Mouse (Mus musculus) hindbrain, embryonic 14.5 days (tissue): ENCODE measurements around the gene Sec14l4. TPM values are rescaled to one million over a fixed set of nuclear protein-coding genes. Genes with fewer than 3 reads are reported as not detected.
"Not testable (repeated sequence)": the region's sequence is repeated elsewhere in the genome, so short reads cannot be mapped to it uniquely, and the experiment has no call there.

Source experiments
- ATAC-seq: fragments of 200-750 bp; cut with Nextera tagmentation; 2 replicates; pipeline ENCODE4 v1.8.0; 2017; ENCODE audit warnings: moderate number of reproducible peaks, mild to moderate bottlenecking, moderate TSS enrichment, moderate library complexity; ENCODE audit not compliant: low FRiP score
- DNase-seq: peaks from one replicate; pipeline ENCODE4 v3.0.0-alpha.2; 2015; ENCODE audit warnings: low spot score
- H3K27ac ChIP-seq: fragments of 300-500 bp; sonication (generic); 2 replicates; pipeline ENCODE4 v1.5.1; 2014; ENCODE audit warnings: mild to moderate bottlenecking, moderate library complexity
- H3K27me3 ChIP-seq: fragments of 300-500 bp; sonication (generic); 2 replicates; pipeline ENCODE4 v1.6.1; 2014; ENCODE audit warnings: mild to moderate bottlenecking, low read length, mixed read lengths; ENCODE audit not compliant: control insufficient read depth, insufficient read depth
- H3K36me3 ChIP-seq: fragments of 300-500 bp; sonication (generic); replicated peaks from 2 replicates; pipeline ENCODE4 v1.6.1; 2014; ENCODE audit not compliant: control insufficient read depth, insufficient read depth
- H3K4me1 ChIP-seq: fragments of 300-500 bp; sonication (generic); replicated peaks from 2 replicates; pipeline ENCODE4 v1.6.1; 2014; ENCODE audit warnings: antibody characterized with exemption, low read length, mixed read lengths; ENCODE audit not compliant: control insufficient read depth, insufficient read depth
- H3K4me2 ChIP-seq: fragments of 300-500 bp; sonication (generic); replicated peaks from 2 replicates; pipeline ENCODE4 v1.6.1; 2014; ENCODE audit warnings: mild to moderate bottlenecking, moderate library complexity
- H3K4me3 ChIP-seq: fragments of 300-500 bp; sonication (generic); replicated peaks from 2 replicates; pipeline ENCODE4 v1.5.1; 2014; ENCODE audit warnings: mild to moderate bottlenecking, low read length
- H3K9ac ChIP-seq: fragments of 300-500 bp; sonication (generic); 2 replicates; pipeline ENCODE4 v1.6.1; 2014
- H3K9me3 ChIP-seq: fragments of 300-500 bp; sonication (generic); 2 replicates; pipeline ENCODE4 v1.6.1; 2016; ENCODE audit warnings: low read length; ENCODE audit not compliant: control insufficient read depth
- WGBS: fragments of 180-500 bp; shearing (Covaris S2); extraction: QIAGEN DNeasy Blood & Tissue Kit; methylation state at CpG from one replicate; pipeline ENCODE4 v1.1.7; 2014; 5-methylcytosine and 5-hydroxymethylcytosine counted together
- polyA plus RNA-seq: library from polyadenylated mRNA; unstranded; fragments of >200 nt; fragmentation: Nextera tagmentation; extraction: Ambion mirVana; gene quantifications from 2 replicates; pipeline ENCODE4 v1.2.1, GENCODE M21; 2014

The Sec14l4 gene
- polyA plus RNA-seq, 1 experiment from 2014 or later, result not detected

DNA sequence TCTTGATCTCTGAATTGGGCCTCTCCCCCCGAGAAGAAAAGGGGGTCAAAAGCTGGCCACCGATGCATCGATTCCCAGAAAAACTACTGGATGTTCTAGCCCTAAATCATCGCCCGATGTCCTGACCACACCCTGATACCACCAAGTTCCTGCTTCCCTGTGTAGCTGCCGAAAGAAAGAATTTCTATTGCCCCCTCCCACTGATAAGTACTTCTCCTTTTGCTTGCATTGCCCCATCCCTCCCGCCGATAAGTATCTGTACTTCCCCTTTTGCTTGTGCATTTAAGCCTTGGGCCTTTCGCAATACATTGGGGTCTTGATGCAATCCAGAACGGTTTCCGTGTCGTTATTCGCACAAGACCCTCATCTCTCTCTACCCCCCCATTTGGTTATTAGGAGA lies 9.2 kb upstream of the Sec14l4 start:
- H3K4me3 ChIP-seq, H3K4me2 ChIP-seq, H3K4me1 ChIP-seq, H3K9me3 ChIP-seq, H3K36me3 ChIP-seq, ATAC-seq, H3K27me3 ChIP-seq, H3K9ac ChIP-seq, H3K27ac ChIP-seq, DNase-seq: not testable (repeated sequence)
- WGBS, result 95% methylated on average over 13 of the region's 13 CpGs

DNA sequence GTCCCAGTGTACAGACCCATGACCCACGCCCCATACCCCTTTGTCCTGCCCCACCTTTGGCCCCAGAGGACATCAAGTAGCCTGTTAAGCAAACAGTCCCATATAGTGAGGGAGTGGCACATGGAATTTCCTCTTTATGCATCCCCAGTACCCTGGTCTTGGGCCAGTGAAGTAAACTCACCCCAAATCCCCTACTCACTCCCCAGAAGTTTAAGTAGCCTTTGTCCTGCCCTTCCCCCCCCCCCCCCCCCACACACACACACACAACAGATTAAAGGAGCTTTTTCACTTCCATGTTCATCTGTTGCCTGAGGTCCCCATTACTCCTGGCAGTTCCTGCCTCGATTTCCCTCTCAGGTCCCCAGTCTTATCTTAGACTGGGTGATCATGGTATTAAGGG lies 7.9 kb upstream of the Sec14l4 start:
- no peak for ATAC-seq
- H3K9me3 ChIP-seq, result no peaks in the 10 kb centered on the region
- 87% methylated on average over 2 of the region's 2 CpGs for WGBS

DNA sequence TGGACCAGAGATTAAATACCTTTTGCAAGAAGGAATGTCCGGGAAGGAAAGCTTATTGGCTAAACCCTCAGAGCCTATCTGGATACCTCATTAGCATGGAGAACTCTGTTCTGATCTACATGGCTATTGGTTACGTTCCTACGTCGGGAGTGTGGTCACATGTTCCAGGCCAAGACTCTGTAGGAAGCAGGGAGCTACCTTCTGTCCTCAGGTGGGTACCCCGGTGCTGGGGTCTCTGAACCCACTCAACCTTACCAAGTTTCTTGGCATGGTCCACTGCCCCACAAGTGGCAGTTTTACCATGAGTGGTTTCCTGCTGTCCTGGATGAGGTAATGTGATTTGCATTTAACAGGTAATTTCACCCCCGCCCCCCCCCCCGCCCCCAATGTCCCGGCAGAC lies 4.2 kb upstream of the Sec14l4 start:
- DNase-seq (no peak), ATAC-seq (no peak)
- Histone ChIP-seq H3K4me3 (no peak overlapping the region), H3K9me3 (no peaks in the 10 kb centered on the region), H3K36me3 (no peaks in the 10 kb centered on the region), H3K4me2 (no peak overlapping the region), H3K27me3 (no peaks in the 10 kb centered on the region), H3K4me1 (no peaks in the 10 kb centered on the region), H3K27ac (no peak overlapping the region), H3K9ac (no peak overlapping the region)
- WGBS, result 86% methylated on average over 8 of the region's 8 CpGs

More for the DNA sequence above, 7.9 kb upstream of the Sec14l4 start:
- no peaks in the 10 kb centered on the region for H3K36me3 ChIP-seq
- H3K4me3 ChIP-seq, result no peak overlapping the region
- no peak overlapping the region for H3K4me2 ChIP-seq
- DNase-seq, result no peak
- no peaks in the 10 kb centered on the region for H3K4me1 ChIP-seq
- no peak overlapping the region for H3K9ac ChIP-seq
- H3K27ac ChIP-seq, result no peak overlapping the region
- no peaks in the 10 kb centered on the region for H3K27me3 ChIP-seq

DNA sequence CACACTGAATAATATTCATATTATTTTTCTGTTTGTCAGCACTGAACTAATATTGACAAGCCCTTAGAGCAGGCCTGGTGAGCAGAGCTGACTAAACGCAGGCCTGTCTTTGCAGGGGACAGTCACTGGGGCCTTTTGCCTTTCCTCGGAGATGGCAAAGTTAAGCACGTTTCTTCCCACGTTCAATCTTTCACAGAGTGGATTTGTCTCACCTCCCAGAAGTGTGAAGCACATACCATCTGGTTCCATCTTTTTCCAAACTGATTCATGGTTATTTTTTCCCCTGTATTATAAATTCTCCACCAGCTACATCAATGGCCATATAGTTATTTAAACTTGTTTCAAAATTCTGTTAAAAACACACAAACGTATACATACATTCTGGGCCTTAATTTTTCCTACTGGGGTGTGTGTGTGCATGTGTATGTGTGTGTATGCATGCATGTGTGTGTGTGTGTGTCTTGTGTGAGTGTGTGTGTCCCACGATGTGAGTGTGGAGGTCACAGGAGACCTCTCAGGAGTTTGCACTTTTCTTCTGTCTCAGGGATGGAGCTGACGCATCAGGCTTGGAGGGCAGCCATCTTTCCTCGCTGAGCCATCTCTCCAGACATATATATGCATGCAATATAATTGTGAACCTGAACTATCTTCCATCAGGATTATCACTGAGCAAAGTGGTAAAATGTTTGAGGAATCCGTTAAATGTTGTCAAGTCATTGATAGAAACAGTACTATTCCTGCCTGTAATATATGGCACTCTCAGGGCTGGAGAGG lies 3.5 kb upstream of the Sec14l4 start:
- ATAC-seq (no peak), DNase-seq (no peak)
- H3K4me1 ChIP-seq, result no peaks in the 10 kb centered on the region
- no peak overlapping the region for H3K4me3 ChIP-seq
- 85% methylated on average over 9 of the region's 9 CpGs for WGBS
- 0 out of 2 replicates have a peak, but pooled peaks cover under 1% of the 10 kb centered on the region for H3K27me3 ChIP-seq
- H3K9ac ChIP-seq, result no peak overlapping the region
- no peak overlapping the region for H3K27ac ChIP-seq
- H3K4me2 ChIP-seq, result no peak overlapping the region
- no peaks in the 10 kb centered on the region for H3K36me3 ChIP-seq
- H3K9me3 ChIP-seq, result no peaks in the 10 kb centered on the region

DNA sequence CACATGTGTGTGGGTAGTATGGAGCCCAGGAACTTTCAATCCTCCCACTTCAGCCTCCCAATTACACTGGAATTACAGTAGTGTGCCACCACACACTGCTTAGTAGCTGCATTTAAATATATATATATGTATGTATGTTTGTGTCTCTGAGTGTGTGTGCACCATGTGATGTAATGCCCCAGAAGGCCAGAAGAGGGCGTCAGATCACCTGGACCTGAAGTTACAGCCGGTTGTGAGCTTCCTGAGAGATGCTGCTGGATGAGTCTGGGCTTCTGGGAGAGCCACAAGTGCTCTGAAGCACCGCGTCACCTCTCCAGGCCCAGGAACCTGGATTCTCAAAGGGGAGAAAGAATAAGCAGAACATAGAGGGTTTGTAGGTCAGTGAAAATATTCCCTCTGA lies 1.9 kb upstream of the Sec14l4 start:
- Histone ChIP-seq H3K9me3 (no peaks in the 10 kb centered on the region), H3K27ac (no peak overlapping the region), H3K36me3 (no peaks in the 10 kb centered on the region), H3K4me2 (no peak overlapping the region), H3K27me3 (0 out of 2 replicates have a peak, but pooled peaks cover 2% of the 10 kb centered on the region), H3K4me3 (no peak overlapping the region), H3K9ac (no peak overlapping the region), H3K4me1 (no peaks in the 10 kb centered on the region)
- DNase-seq, result no peak
- 64% methylated on average over 4 of the region's 4 CpGs for WGBS
- ATAC-seq, result no peak

DNA sequence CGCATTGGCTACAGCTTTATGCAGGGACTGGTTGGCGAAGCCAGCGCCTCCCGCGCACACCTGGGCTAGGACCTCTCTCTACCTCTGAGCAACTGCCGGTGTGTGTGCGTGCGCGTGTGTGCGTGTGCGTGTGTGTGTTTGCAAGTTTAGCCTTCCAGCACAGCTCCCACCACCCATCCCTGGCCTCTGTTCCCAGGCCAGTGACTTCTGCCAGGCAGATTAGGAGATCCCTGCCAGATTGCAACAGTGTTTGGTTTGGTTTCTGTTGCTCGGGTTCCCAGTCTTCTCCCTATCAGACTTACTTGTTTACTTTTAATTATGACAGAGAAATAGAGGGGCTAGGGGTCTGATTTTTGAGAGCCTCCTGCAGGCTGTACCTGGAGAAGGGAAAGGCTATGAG lies 699 bp downstream of the Sec14l4 start:
- H3K4me1 ChIP-seq, result no peaks in the 10 kb centered on the region
- H3K27ac ChIP-seq, result no peak overlapping the region
- no peak overlapping the region for H3K9ac ChIP-seq
- no peak overlapping the region for H3K4me3 ChIP-seq
- H3K4me2 ChIP-seq, result no peak overlapping the region
- no peaks in the 10 kb centered on the region for H3K9me3 ChIP-seq
- WGBS, result 42% methylated on average over 9 of the region's 12 CpGs
- 0 out of 2 replicates have a peak, but pooled peaks cover 2% of the 10 kb centered on the region for H3K27me3 ChIP-seq
- no peaks in the 10 kb centered on the region for H3K36me3 ChIP-seq
- no peak for ATAC-seq
- no peak for DNase-seq

DNA sequence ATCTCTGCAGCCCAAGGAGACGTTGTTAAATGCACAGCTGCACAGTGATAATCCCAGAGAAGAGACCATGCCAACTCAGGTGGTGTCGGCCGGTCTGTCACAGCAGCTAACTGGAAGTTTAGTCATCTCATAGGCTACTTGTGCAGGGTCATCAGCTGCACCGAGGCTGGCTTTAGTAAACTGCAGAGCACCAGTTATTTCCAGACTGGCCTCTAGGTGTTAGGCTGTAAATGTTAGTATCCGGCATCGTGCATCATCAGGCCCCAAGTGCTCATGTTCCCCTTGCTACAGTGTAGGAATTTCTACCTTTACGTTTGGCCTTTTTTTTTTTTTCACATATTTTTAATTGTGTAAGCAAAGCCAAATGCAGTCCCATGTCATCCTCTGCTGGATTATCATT lies 2.2 kb downstream of the Sec14l4 start:
- H3K9ac ChIP-seq, result no peak overlapping the region

DNA sequence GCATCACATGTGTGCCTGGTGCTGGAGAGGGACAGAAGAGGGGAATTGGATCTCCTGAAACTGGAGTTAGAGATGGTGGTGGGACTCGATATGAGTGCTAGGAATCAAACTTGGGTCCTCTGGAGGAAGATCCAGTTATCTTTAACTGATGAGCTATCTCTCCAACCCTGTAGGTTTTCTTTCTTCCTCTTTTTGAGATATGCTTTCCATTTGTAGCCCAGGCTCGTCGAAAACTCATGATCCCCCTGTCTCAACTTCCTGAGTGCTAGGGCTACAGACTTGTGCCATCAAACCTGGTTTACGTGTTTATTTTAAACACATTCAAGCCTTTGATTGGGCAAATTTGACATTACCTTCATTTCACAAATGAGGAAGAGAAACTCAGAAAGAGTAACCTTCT lies 2.9 kb downstream of the Sec14l4 start:
- Histone ChIP-seq H3K9me3 (no peaks in the 10 kb centered on the region), H3K27me3 (0 out of 2 replicates have a peak, but pooled peaks cover 2% of the 10 kb centered on the region), H3K4me1 (no peaks in the 10 kb centered on the region), H3K4me3 (no peak overlapping the region), H3K9ac (no peak overlapping the region), H3K36me3 (no peaks in the 10 kb centered on the region), H3K4me2 (no peak overlapping the region), H3K27ac (no peak overlapping the region)
- no peak for ATAC-seq
- DNase-seq, result no peak
- 93% methylated on average over 4 of the region's 4 CpGs for WGBS

More for the DNA sequence above, 2.2 kb downstream of the Sec14l4 start:
- DNase-seq (no peak), ATAC-seq (no peak)
- H3K36me3 ChIP-seq, result no peaks in the 10 kb centered on the region
- H3K27ac ChIP-seq, result no peak overlapping the region
- H3K9me3 ChIP-seq, result no peaks in the 10 kb centered on the region
- H3K4me3 ChIP-seq, result no peak overlapping the region
- WGBS, result 76% methylated on average over 7 of the region's 7 CpGs
- H3K27me3 ChIP-seq, result 0 out of 2 replicates have a peak, but pooled peaks cover 2% of the 10 kb centered on the region
- no peak overlapping the region for H3K4me2 ChIP-seq
- no peaks in the 10 kb centered on the region for H3K4me1 ChIP-seq

DNA sequence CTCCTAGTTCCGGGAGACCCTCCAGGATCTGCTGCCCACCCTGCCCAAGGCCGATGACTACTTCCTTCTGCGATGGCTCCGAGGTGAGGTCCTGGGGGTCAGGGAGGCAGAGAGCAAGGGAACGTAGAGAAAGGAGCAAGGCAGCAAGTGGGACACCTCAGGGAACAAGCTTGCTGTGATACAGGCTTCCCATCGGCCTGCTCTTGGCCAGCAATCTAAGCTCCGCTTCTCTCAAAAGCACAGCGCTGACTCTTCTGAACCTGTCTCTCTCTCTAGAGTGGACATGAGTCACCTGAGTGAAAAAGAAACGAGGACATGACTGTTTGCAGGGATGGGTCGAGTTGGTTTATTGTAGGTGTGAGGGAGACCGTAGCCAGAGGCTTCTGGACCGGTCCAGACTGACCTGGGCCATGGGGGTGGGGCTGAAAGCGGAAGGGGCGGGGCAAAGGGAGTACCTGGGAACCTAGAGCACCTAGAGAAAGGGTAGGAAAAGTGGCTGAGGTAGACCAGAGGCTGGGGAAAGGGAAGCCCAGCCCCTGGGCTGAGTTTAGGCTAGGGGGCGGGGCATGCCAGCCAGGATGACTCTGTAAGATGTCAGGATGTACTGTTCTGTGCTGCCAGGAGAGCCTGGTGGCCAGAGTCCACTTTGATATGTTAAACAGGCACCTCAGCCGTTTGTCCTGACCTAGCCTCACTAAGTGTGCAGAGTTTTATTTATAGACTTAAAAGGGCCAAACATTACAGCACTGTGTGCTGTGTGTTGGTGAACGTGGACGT lies 4.0 kb downstream of the Sec14l4 start:
- DNase-seq (no peak), ATAC-seq (no peak)
- H3K4me2 ChIP-seq, result no peak overlapping the region
- no peak overlapping the region for H3K27ac ChIP-seq
- H3K4me1 ChIP-seq, result no peaks in the 10 kb centered on the region
- no peak overlapping the region for H3K4me3 ChIP-seq
- H3K9ac ChIP-seq, result no peak overlapping the region
- WGBS, result 71% methylated on average over 18 of the region's 18 CpGs
- H3K9me3 ChIP-seq, result no peaks in the 10 kb centered on the region
- 0 out of 2 replicates have a peak, but pooled peaks cover 2% of the 10 kb centered on the region for H3K27me3 ChIP-seq
- no peaks in the 10 kb centered on the region for H3K36me3 ChIP-seq
